Mouse (Mus musculus): ENCODE measurements around the gene Kera. TPM values are rescaled to one million over a fixed set of nuclear protein-coding genes. Genes with fewer than 3 reads are reported as not detected.

Kera gene
- not detected in 2 replicates for polyA plus RNA-seq (2012; rRNA removed; ENCODE audit: low replicate concordance)

DNA sequence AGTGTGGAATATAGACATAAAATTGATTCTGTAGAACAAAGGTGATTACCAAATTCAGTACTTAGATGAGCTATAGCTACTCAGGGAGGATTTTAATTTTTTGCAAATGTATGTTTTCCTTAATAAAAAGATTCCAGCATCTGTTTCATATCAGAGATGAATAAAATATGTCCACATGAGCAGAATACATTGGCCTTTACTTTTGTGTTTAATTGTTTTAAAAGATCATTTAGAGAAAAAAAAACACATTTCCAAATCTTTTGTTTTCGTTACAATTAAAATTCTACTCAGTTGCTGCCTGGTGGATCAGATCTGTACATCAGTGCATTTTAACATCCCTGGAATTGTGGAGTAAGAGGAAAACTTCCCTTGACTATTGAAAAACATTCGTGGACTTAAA is at the start of gene Kera:
Gene Kera (plus strand): TSS at position 301 of the 400 bp plus-strand sequence.

DNA sequence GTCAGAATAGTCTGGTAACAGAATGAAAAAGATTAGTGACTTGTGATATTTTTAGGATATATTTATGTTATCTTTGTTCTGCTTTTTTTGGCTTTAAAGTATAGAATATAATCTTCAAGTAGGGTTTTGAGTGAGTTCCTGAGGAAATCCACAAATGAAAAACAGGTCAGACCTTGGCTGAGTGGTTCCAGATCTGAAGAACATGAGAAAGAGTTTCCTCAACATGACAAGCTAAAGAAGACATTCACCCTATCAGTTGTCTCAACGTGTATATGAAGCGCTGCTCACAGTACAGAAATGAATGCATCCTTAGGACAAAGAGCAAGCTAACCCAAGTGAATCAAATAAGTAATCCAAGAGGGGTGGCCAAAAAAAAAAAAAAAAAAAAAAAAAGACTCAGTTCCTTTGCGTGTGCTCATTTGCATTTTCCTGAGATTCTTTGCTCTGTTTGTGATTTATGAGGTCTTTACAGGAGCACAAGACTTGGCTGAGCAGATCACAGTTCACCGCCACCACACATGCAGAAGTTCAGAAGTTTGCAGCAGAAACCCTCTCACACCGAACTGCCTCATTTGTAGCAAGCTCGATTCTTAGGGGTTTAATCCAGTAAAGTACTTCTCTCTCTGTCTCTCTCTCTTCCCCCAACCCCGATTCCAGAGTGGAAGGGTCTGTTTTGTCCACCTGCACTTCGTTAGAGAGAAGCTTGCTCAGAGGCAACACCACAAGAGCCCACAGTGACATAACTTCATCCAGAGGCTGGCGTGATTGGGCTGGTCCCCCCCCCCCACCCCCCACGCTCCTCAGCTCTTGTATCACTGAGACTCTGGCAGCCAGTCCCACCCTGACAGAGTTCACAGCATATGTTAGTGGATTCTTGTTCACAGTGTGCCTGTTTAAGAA is 41.5 kb upstream of the Kera start, which contains the start of gene Lum:
Gene Lum (plus strand): TSS at position 172 of the 900 bp plus-strand sequence.

DNA sequence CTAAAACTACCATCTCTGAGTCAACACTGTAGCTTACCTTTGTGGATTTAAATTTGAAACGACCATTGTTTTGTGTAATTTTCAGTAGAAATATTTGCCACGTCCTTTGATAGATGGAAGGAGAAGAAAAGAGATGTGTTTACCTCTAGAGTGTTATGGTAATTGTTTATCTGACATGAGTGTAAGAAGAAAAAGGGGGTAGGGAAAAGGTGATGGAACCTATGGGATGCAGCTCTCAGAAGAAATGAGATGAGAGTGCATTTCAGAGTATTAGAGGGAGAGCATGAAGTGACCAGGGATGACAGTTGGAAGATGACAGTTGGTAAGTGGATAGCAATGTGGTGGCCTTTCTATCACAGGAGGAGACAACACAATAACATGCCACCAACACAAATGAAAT is 37.1 kb downstream of the Kera start, which contains the start of gene Epyc:
Gene Epyc (plus strand): TSS at position 301 of the 400 bp plus-strand sequence.

Other genes with a start within 250 kb of the Kera start
- 870 and 1,320 TPM in 2 replicates for gene Dcn, start 127.3 kb upstream of the Kera start, polyA plus RNA-seq (2012; rRNA removed; ENCODE audit: low replicate concordance)
- 156 and 335 TPM in 2 replicates for gene Lum, start 41.8 kb upstream of the Kera start, polyA plus RNA-seq (2012; rRNA removed; ENCODE audit: low replicate concordance)
- gene Epyc, start 37.2 kb downstream of the Kera start, polyA plus RNA-seq (2012; rRNA removed; ENCODE audit: low replicate concordance), result 0.14 TPM in 1 of 2 replicates, not detected in the other
- gene Ccer1, start 86.2 kb downstream of the Kera start, polyA plus RNA-seq (2012; rRNA removed; ENCODE audit: low replicate concordance), result not detected in 2 replicates
- not detected in 2 replicates for gene C030005K15Rik, start 119.9 kb downstream of the Kera start, polyA plus RNA-seq (2012; rRNA removed; ENCODE audit: low replicate concordance)